Mouse (Mus musculus) hindlimb bud, embryonic 11.5 days (tissue): ENCODE measurements at regions not wholly inside any gene's neighbourhood (a gene's known extent, or its start where the extent isn't known, plus 50 kb on each side); places are given as distances from the start of the nearest gene placed in this dataset.

ENCODE experiments used
- DNase-seq: peaks from one replicate; pipeline ENCODE4 v3.0.0-alpha.2; 2012; ENCODE audit warnings: low read depth, low spot score; ENCODE audit errors: extremely low spot score

- no peak for DNase-seq
These were observed 298.8 kb downstream of the 1500009L16Rik start for GRCm38 (mm10) chr10:84021167-84022120.

- no peak for DNase-seq
These were observed 301.6 kb downstream of the 1500009L16Rik start for GRCm38 (mm10) chr10:84024294-84024693.

GRCm38 (mm10) chr10:84024901-84025300 lies 302.2 kb downstream of the 1500009L16Rik start:
- DNase-seq = no peak

GRCm38 (mm10) chr10:84026798-84027197 lies 304.1 kb downstream of the 1500009L16Rik start:
- no peak for DNase-seq

GRCm38 (mm10) chr10:84036131-84036877 lies 313.6 kb downstream of the 1500009L16Rik start:
- no peak for DNase-seq

- no peak for DNase-seq
These were observed 326.0 kb downstream of the 1500009L16Rik start for GRCm38 (mm10) chr10:84048706-84049105.

- no peak for DNase-seq
These were observed 330.0 kb downstream of the 1500009L16Rik start for GRCm38 (mm10) chr10:84052696-84053095.

GRCm38 (mm10) chr10:84054551-84055336 lies 332.1 kb downstream of the 1500009L16Rik start:
- DNase-seq = no peak

GRCm38 (mm10) chr10:84055402-84056167 lies 332.9 kb downstream of the 1500009L16Rik start:
- no peak for DNase-seq

- DNase-seq = no peak
These were observed 333.9 kb downstream of the 1500009L16Rik start for GRCm38 (mm10) chr10:84056323-84057169.

GRCm38 (mm10) chr10:84058301-84058700 lies 335.6 kb downstream of the 1500009L16Rik start:
- no peak for DNase-seq

GRCm38 (mm10) chr10:84059646-84060491 lies 337.2 kb downstream of the 1500009L16Rik start:
- DNase-seq = no peak

- DNase-seq = no peak
These were observed 338.0 kb downstream of the 1500009L16Rik start for GRCm38 (mm10) chr10:84060492-84061218.

- no peak for DNase-seq
These were observed 344.5 kb downstream of the 1500009L16Rik start for GRCm38 (mm10) chr10:84067052-84067650.

GRCm38 (mm10) chr10:84069806-84070205 lies 347.1 kb downstream of the 1500009L16Rik start:
- DNase-seq = no peak

GRCm38 (mm10) chr10:84072866-84073483 lies 350.3 kb downstream of the 1500009L16Rik start:
- DNase-seq = no peak

- DNase-seq = no peak
These were observed 352.9 kb downstream of the 1500009L16Rik start for GRCm38 (mm10) chr10:84075581-84075980.
